Mouse (Mus musculus) embryo, embryonic 11 days (tissue): ENCODE measurements around the gene Twf1.

ENCODE experiments used
- DNase-seq: peaks from one replicate; pipeline ENCODE4 v3.0.0-alpha.2; 2015

Twf1 gene

DNA sequence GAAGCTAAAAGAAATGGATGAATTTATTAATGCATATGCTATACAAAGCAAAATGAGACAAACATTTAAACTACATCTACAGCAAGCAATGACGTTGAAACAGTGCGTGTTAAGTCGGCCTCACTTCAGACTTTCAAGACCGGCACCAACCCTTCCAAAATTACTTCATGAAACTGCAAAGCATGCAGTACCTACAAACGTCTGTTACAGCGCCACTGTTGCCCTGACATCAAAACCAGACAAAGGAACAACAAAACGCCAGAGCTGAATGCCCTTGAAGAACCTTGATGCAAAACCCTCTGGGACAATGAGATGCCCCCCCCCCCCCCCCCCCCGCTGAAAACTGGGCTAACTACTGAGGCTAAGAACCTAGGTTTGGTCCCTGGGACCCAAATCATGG lies 16.9 kb downstream of the Twf1 start:
- peak; percentile 12 for DNase-seq

DNA sequence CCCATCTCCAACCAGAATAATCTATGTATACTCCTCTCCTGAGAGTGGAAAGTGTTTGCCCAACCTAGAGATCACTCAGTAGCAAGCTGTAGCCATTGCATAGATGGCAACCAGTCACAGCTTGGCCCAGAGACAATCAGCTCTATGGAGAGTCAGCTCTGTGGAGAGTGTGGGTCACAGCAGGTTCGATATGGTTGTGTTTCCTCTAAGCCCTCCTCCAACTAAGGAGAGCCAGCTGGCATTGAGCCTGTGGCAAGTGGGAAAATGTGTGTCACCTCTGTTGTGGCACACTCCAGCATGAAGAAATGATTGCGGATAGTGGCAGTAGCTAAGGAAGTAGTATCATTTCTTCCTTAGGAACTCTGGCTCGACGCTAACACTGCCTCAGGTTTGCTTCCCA lies 18.2 kb downstream of the Twf1 start:
- DNase-seq, result no peak

- DNase-seq, result no peak
These were observed 21.1 kb downstream of the Twf1 start for GRCm38 (mm10) chr15:94568496-94569182.

DNA sequence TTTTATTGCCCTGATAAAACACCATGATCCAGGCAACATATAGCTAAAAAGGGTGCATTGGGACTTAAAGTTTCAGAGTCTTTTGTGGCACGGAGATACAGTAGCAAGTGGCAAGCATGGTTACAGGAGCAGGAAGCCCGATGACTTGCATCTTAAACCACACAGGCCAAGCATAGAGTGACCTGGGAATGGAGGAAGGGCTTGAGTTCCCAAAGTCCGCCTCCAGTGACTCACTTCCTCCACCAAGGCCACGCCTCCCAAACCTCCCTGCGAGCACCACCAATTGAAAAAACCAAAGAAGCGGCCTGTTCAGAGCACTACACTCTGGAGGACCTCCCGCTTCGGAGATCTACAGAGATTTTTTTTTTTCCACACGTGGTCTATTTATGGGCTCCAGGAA lies 23.8 kb downstream of the Twf1 start:
- DNase-seq, result no peak

GRCm38 (mm10) chr15:94564909-94565308 lies 24.8 kb downstream of the Twf1 start:
- no peak for DNase-seq

GRCm38 (mm10) chr15:94558895-94559656 lies 30.6 kb downstream of the Twf1 start:
- DNase-seq, result no peak

- DNase-seq, result peak; percentile 85
These were observed 32.2 kb downstream of the Twf1 start for GRCm38 (mm10) chr15:94557442-94557841.

DNA sequence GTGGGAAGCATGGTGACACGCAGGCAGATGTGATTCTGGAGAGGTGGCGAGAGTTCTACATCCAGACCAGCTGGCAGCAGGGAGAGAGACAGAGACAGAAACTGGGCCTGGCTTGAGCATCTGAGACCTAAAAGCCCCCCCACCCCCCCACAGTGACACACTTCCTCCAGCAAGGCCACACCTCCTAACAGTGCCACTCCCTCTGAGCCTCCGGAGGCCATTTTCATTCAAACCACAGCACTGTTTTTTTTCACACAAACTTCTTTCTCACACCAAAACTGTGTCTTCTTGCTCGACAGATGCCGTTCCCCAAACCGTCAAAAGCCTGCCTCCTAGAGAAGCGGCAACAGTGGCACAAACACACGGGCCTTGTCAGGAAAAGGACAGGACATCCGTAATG lies 36.2 kb downstream of the Twf1 start:
- no peak for DNase-seq

DNA sequence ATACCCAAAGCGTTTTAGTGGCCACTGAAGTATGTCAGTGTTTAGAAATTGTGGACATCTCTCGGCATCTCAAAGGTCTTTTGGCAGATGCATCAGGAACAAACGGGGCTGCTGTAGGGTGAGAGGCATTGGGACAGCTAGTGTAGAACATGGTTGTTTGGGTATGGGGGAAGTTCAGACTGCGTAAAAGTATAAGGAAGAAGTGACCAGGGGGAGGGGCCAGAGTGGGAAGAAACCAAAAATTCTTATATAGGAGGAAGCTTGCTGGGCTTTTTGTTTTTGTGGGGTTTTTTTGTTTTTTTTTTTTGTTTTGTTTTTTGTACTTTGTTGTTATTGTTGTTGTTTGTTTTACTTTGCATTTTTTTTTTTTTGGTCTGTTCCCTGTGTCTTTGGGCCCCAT lies 44.8 kb downstream of the Twf1 start:
- DNase-seq, result no peak

DNA sequence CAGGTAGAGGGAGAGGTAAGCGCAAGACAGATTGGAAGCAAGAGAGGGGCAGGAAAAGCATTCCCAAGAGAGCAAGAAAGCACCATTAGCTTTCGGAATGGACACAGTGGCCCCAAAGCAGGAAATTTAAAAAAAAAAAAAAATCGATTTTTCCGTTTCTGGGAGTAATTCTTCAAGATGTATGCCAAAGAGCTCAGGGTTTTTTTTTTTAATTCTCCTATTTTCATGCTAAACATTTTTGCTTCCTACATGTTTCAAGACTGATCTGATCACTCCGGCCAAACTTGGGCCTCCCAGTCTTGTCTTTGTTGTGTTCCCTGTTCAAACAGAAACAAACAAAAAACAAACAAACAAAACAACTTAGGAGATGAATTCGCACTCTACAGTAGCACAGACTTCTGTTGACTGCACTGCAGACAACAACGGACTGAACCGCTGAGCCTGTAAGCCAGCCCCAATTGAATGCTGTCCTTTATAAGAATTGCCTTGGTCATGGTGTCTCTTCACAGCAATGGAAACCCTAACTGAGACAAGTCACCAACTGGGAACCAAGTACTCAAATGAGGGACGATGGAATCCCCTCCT lies 45.5 kb downstream of the Twf1 start:
- DNase-seq, result no peak

DNA sequence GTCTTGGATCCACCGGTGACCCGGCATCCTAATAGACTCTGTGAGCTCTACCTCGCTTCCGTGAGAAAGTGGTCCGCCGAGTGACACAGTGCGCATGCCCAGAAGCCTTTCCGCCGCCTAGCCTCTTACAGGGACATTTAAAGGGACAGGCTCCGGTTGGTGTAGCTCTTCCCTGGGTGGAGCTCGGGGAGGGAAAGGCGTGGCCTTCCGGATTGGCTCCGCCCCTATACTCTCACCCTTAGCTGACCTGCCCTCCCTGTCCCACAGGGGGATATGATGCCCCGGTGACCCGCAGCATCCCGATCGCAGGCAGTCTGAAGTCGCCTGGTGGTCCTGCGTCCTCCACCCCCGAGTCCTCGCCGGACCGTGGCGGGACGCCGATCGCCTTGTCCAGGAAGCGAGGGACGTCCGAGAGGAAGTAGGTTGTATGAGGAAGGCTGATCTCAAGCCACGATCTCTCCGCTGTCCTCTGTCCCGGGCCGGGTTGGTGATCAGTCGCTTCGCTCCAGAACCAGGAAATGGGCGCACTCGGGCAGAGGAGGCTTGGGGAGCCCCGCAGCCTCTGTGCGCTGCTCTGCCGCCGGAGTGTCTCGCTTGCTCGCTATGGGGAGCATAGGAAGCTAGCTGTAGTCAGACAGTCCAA lies 46.2 kb downstream of the Twf1 start, which contains the start of the genes Pus7l and Irak4:
Gene Pus7l (minus strand): TSS at position 139 of the 643 bp plus-strand sequence.
Gene Irak4 (plus strand): TSS at position 235 of the 643 bp plus-strand sequence.
- peak; percentile 95 for DNase-seq

DNA sequence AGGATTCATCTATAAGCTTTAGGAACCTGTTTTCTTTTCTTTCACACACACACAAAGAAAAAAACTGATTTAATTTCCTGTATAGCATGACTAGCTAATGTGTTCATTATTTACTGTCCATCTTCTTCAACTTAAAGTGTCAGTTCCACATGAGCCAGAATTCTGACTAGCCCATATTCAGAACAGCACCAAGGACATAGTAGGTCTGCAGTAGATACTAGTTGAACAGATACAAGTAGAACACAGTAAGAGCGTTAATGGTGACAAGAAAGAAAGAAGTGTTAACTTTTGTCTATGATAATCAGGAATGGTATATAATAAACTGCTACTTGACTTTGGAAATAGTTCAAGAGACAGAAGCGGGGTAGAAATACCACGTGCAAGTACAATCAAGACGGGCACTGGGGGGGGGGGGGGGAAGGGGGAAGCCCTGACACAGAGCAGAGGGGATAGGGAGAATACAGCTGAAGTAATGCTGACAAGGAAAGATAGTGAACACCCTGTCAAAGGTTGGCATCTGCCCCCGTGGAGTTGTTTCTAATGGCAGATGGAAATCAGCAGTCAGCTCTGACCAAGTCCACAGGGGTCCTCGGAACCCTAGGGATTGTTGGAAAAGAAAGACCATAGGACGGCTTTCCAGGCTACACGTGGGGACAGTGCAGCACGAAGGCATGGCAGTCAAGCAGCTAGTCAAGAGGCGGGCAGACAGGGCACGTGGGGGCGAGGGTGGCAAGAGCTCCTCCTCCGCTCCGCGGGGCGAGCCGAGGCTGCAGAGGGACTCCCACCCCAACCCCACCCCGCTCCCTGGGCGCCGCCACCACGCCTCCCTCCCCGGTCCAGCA lies 46.9 kb downstream of the Twf1 start:
- DNase-seq, result no peak

GRCm38 (mm10) chr15:94539296-94539695 lies 50.4 kb downstream of the Twf1 start:
- DNase-seq, result no peak

- no peak for DNase-seq
These were observed 54.2 kb downstream of the Twf1 start for GRCm38 (mm10) chr15:94535521-94535920.

DNA sequence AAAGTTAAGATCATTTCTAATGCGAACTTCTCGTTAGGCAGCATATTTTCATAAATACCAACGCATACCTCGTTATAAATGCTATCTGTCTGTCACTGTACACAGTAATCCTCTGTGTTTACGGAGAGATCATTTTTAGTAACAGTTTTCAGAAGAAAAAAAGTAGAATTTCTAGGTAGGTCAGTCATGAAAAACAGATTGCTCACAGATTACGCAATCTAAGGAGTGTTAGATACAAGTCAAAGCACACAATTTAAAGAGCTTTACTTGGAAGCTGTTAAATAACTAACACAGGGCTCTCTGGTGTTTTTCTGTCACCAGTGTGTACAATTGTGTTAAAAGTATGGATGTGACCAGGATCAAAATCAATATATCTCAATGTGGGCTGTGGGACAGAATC lies 56.7 kb downstream of the Twf1 start:
- DNase-seq, result no peak

GRCm38 (mm10) chr15:94532306-94532705 lies 57.4 kb downstream of the Twf1 start:
- no peak for DNase-seq

DNA sequence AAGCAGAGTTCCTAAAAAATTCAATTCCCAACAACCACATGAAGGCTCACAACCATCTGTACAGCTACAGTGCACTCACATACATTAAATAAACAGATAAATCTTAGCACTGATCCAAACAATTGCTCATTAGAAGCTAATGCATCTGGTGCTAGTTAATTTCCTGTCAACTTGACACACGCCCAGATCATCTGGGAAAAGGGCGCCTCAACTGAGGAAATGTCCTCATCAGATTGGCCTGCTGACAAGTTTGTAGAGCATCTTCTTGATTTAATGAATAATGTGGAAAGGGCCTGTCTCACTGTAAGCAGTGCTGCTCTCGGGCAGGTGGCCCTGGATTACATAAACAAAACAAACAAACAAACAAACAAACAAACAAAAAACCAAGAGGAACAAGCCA lies 59.2 kb downstream of the Twf1 start:
- DNase-seq, result no peak
